Mouse (Mus musculus): ENCODE data around the gene Mapkbp1. TPM values are rescaled to one million over a fixed set of nuclear protein-coding genes. Genes with fewer than 3 reads are reported as not detected.

Mapkbp1 gene
- 2.6 and 9.0 TPM in 2 replicates for total RNA-seq (2017)

DNA sequence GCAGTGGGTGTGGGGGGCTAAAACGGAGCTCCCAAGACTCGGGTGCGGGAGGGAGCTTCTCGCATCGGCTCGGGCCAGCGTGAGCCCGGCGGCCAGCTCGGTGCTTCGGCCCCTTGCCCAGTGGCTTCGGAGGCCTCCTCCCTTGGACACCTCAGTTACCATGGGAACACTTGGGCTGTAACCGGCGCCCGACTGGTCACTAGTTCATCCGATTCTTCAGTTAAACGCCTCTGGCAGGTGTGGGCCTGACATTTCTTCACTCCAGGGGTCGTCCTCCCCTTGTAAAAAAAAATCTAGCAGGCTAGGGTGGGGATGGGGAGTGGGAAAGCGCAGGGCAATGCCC lies at the start of gene Mapkbp1:
Gene Mapkbp1 (plus strand): TSS at position 163 of the 343 bp plus-strand sequence.
- ATAC-seq (replicated peaks; ENCODE audit: low read depth, poor library complexity, severe bottlenecking): no peak

GRCm38 (mm10) chr2:119970571-119970970 lies 1.9 kb upstream of the Mapkbp1 start:
- peak; percentile 42 for ATAC-seq (replicated peaks; ENCODE audit: low read depth, poor library complexity, severe bottlenecking)

GRCm38 (mm10) chr2:119971316-119971715 lies 1.2 kb upstream of the Mapkbp1 start:
- ATAC-seq (replicated peaks; ENCODE audit: low read depth, poor library complexity, severe bottlenecking): no peak

DNA sequence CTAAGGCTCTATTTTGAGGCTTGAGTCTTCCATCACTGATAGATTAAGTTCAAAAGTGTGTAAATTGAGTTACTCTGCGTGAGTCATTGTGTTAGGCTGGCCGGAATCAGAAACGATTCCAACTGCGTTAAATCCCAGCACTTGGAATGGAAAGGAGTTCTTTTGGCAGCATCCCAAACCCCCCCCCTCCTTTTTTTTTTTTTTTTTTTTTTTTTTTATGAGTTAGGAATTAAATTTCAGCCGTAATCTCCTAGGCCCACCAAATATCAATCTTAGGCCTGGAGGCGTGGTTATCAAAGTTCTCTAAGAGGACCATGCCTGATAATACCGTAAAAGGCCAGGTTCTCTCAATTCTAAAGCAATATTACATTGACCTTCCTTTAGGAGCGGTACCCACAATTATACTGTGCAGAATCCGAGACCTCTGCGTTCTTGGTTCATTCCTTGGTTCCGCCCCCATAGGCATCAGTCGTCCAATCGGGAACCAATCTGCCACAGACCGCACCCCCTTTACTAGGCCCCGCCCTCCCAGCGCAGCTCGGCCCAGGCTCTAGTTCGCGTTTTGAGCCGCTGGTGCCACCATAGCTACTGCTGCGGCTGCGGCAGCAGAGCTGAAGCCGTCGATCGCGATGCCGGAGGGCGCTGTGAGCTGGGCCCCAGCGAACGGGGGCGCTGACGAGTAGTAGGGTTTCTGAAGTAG lies 512 bp upstream of the Mapkbp1 start:
- ATAC-seq (replicated peaks; ENCODE audit: low read depth, poor library complexity, severe bottlenecking): peak; percentile 98

DNA sequence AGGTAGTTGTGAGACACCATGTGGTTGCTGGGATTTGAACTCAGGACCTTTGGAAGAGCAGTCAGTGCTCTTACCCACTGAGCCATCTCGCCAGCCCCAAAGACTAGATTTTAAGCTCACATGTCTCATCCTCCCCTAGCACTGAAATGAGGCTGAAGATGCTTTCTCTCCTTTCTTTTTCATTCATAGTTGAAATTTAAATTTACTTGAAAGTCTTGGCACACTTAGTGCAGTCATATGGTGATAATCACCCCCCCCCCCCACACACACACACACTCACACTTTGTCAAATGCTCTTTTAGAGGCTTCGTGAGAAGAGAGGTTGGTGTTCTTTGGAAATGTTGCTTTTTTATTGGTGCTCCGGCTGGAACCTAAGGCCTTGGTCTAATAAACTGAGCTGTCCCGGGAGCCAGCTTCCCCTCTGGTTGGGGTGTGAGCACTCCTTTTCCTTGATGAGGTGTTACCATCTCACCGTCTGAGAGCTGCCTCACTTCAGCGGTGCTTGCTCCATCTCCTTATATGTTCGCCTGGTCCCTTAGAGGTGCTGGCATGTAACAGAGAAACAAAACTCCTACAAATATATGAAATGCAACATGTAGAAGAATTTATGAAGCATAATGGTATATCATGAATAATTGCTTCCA lies 8.0 kb downstream of the Mapkbp1 start:
- ATAC-seq (replicated peaks; ENCODE audit: low read depth, poor library complexity, severe bottlenecking): no peak

DNA sequence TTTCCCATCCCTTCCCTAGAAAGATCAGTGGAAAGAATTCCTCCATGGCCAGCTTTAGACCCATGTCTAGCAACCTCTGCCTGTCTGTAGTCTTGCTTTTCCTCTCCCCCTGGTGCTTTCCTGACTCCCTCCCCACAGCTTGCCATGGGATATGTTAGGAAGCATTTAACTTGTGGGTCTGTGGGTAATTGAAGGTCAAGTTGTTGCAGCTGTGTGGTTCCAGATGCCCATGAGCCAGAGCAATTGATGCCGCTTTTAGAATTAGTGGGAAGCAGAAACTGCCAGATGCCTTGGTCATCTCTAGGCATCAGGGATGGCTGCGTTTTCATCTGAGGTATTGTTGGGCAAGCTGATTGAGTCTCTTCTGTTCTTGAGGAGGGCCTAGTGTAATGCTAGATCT lies 9.1 kb downstream of the Mapkbp1 start:
- ATAC-seq (replicated peaks; ENCODE audit: low read depth, poor library complexity, severe bottlenecking): no peak

- ATAC-seq (replicated peaks; ENCODE audit: low read depth, poor library complexity, severe bottlenecking): no peak
These were observed 13.4 kb downstream of the Mapkbp1 start for GRCm38 (mm10) chr2:119985871-119986270.

DNA sequence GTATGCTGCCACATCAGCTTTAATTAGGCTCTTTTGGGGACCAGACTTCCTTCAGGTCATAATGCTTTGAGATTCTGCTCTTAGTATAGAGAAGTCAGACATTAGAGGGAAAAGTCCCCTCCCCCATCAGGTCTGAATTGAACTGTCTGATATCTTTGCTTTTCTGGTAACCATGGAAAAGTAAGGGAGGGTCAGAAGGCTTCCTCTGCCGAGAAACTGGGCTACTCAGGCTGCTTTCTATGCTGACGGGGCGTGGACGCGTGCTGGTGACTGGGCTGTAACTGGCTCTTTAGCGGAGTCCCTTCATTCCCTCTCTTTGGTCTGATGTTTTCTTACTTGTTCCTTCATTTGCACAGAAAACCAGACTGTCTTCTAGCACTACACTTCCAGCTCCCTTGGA lies 13.9 kb downstream of the Mapkbp1 start:
- ATAC-seq (replicated peaks; ENCODE audit: low read depth, poor library complexity, severe bottlenecking): no peak

GRCm38 (mm10) chr2:119987441-119987840 lies 14.9 kb downstream of the Mapkbp1 start:
- ATAC-seq (replicated peaks; ENCODE audit: low read depth, poor library complexity, severe bottlenecking): no peak

- ATAC-seq (replicated peaks; ENCODE audit: low read depth, poor library complexity, severe bottlenecking): no peak; the same call in 1 of the 2 replicates
These were observed 16.5 kb downstream of the Mapkbp1 start for GRCm38 (mm10) chr2:119988952-119989351.

DNA sequence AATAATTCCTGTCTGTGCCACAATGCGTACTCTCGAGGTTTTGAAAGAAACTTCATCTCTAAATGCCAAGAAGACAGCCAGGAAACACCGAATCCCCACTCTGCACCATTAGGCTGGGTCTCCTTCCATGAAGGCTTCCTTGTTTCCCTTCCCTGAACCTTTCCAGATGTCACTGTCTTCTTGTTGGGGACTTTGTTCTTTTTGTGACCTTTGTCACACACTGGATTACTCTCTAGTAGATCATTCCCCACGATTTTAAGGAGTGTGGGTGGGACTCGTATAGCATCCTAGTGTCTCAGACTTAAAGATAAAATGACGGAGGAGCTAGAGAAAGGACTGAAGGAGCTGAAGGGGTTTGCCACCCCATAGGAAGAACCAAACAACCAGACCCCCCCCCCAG lies 18.4 kb downstream of the Mapkbp1 start:
- ATAC-seq (replicated peaks; ENCODE audit: low read depth, poor library complexity, severe bottlenecking): no peak

DNA sequence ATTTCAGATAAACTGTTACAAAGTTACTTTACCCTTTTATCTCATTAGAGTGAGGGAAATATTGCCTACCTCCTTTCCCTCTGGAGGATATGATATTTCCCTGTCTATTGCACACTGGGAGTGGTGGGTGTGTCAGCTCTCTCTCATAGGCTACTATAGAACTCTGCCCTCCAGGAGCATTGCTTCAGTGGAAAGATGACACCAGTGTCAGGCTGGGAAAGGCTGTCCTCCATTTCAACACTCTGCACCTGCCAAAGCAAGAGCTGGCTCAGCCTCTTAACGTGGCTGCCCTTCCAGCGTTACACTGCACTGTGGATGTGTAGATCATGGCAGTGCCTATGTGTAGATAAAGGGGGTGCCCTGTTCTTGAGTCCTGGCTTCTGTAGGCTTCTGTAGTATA lies 19.9 kb downstream of the Mapkbp1 start:
- ATAC-seq (replicated peaks; ENCODE audit: low read depth, poor library complexity, severe bottlenecking): no peak

DNA sequence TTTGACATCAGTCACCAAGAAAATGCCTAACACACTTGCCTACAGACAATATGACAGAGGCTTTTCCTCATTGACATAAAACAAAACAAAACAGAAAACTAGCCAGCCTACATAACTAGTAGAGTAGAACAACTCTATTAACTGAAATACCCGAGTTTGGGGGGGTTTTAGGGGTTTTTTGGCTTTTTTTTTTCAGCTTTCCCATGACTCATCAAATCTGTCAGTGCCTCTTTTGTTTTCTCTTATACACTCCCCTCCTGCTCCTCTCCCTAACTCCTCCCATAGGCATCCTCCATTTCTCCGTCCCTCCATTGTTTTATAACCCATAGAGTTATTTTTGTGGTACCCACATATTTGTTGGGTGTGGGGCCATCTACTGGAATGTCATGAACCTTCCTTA lies 21.0 kb downstream of the Mapkbp1 start:
- ATAC-seq (replicated peaks; ENCODE audit: low read depth, poor library complexity, severe bottlenecking): no peak

- ATAC-seq (replicated peaks; ENCODE audit: low read depth, poor library complexity, severe bottlenecking): no peak
These were observed 22.3 kb downstream of the Mapkbp1 start for GRCm38 (mm10) chr2:119994839-119995238.

- peak; percentile 90 for ATAC-seq (replicated peaks; ENCODE audit: low read depth, poor library complexity, severe bottlenecking)
These were observed 23.1 kb downstream of the Mapkbp1 start for GRCm38 (mm10) chr2:119995391-119996281.

GRCm38 (mm10) chr2:119997354-119997753 lies 24.9 kb downstream of the Mapkbp1 start:
- ATAC-seq (replicated peaks; ENCODE audit: low read depth, poor library complexity, severe bottlenecking): no peak

DNA sequence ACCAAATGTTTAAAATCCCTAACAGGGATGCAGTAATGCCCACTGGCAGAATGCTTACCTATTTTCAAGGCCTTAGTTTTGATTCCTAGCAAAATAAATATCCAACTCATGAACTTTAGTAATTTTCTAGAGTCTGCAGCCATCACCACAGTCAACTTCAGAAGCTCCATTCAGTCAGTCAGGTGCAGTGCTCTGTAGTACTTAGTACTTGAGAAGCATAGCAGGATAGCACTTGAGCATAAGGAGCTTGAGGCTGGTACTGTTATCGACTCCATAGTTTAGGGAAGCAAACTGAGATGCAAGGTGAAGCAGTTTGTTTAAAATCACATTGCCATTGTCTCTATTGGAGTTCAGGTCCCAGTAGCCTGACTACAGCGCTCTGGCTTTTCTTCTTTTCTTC lies 27.2 kb downstream of the Mapkbp1 start:
- ATAC-seq (replicated peaks; ENCODE audit: low read depth, poor library complexity, severe bottlenecking): no peak

- peak; percentile 58; the same call in 1 of the 2 replicates for ATAC-seq (replicated peaks; ENCODE audit: low read depth, poor library complexity, severe bottlenecking)
These were observed 28.5 kb downstream of the Mapkbp1 start for GRCm38 (mm10) chr2:120000882-120001584.

GRCm38 (mm10) chr2:120001956-120002355 lies 29.5 kb downstream of the Mapkbp1 start:
- no peak for ATAC-seq (replicated peaks; ENCODE audit: low read depth, poor library complexity, severe bottlenecking)

GRCm38 (mm10) chr2:120003970-120004369 lies 31.5 kb downstream of the Mapkbp1 start:
- no peak for ATAC-seq (replicated peaks; ENCODE audit: low read depth, poor library complexity, severe bottlenecking)

All from common myeloid progenitor, adult 5-6 weeks (primary cell).